Mouse (Mus musculus): ENCODE data around the gene Vwf. TPM values are rescaled to one million over a fixed set of nuclear protein-coding genes. Genes with fewer than 3 reads are reported as not detected.
A peak's percentile ranks its signal among the peaks of the same experiment; 100 is the strongest.

Vwf gene
- total RNA-seq, 1 experiment from 2014 or later: 5.7 TPM

GRCm38 (mm10) chr6:125539423-125539822, 7.2 kb upstream of the Vwf start:
- no peak for ATAC-seq (ENCODE audit: extremely low read depth, insufficient number of reproducible peaks, low FRiP score, poor library complexity, severe bottlenecking)

DNA sequence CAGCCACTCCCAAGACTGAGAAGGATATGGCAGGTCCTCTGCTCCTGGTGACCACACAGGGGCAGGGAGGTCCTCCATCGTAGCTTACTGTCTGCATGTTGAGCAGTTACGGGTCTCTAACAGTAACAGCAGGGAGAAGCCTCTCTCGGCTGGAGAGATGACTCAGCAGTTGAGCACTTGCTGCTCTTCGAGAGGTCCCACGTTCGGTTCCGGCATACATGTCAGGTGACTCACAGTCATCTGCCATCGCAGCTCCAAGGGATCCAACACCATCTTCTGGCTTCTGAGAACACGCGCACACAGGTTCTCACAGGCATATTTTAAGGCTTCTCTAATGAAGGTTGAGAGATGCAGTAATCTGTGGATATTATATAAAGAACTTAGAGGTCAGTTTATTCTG, 6.4 kb upstream of the Vwf start:
- ATAC-seq (ENCODE audit: extremely low read depth, insufficient number of reproducible peaks, low FRiP score, poor library complexity, severe bottlenecking): no peak

DNA sequence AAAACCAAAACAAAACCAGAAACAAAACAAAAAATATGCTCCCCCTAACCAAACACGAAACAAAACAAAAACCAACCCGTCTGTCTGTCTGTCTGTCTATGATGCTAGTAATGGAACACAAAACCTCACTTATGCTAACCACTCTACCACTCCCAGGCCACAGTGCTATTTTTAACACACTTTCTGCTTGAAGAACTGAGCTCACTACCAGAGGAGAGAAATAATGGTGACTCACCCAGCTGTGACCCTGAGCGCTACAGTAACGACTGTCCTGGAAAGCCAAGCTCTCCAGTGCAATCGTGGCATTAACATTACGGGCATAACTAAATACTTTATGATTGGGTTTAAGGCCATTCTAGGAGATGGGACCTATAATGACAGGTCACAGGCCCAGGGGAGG, 5.7 kb upstream of the Vwf start:
- ATAC-seq (ENCODE audit: extremely low read depth, insufficient number of reproducible peaks, low FRiP score, poor library complexity, severe bottlenecking): no peak

- ATAC-seq (ENCODE audit: extremely low read depth, insufficient number of reproducible peaks, low FRiP score, poor library complexity, severe bottlenecking): no peak
These were observed 5.3 kb upstream of the Vwf start for GRCm38 (mm10) chr6:125541296-125541695.

- ATAC-seq (ENCODE audit: extremely low read depth, insufficient number of reproducible peaks, low FRiP score, poor library complexity, severe bottlenecking): no peak
These were observed 1.8 kb downstream of the Vwf start for GRCm38 (mm10) chr6:125548406-125548805.

GRCm38 (mm10) chr6:125550172-125550571, 3.6 kb downstream of the Vwf start:
- no peak for ATAC-seq (ENCODE audit: extremely low read depth, insufficient number of reproducible peaks, low FRiP score, poor library complexity, severe bottlenecking)

DNA sequence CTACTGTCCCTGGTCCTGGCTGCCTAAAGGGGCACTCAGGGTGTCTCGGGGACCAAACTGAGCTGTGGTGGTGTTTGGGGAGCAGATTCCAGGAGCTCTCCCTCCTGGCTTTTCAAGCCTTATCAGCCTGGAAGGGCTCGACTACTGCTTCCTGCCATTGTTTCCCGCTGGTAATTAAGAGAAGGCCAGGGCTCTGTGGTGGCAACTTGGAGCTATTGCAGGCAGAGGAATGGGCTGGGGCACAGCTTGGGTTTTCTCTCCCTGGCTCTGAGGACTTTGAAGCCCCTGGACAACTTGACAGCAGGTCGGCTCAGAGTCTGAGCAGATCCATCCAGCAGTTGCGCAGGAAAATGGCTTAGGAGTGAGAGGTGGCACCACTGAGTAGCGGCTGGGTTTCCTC, 6.2 kb downstream of the Vwf start:
- no peak for ATAC-seq (ENCODE audit: extremely low read depth, insufficient number of reproducible peaks, low FRiP score, poor library complexity, severe bottlenecking)

DNA sequence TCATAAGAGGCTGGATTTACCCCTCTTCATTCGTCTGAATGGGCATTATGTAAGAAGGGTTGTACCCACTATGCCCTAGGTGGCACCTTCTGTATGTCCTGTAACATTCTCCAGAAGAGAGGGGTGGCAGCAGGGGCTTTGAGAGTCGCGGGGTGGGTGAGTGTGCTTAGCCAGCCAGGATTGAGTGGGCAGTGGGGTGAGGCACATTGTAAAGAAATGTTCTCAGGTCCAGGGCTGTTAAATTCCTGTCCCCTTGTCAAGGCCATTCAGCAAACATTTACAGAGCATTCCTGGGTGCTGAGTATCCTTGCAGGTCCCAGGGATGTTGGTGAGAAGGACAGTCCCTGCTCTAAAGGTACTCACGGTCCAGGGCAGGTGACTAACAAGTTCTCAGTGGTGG, 7.0 kb downstream of the Vwf start:
- ATAC-seq (ENCODE audit: extremely low read depth, insufficient number of reproducible peaks, low FRiP score, poor library complexity, severe bottlenecking): no peak

DNA sequence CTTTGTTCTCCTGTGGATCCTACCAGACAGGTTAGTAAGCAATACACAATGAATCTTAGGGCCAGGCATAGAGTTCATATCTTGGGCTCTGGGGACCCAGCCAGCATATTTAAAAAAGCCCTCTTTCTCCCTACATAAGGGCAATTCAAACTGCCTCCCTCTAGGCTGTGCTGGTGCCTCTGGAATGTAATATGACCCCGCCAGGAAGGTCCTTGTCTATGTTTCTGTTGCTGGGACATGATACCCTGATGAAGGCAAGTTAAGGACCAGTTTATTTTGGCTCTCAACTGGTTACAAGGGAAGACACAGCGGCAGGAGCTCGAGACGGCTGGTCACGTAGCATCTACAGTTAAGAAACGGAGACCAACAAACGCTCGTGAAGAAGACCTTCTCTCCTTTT, 12.3 kb downstream of the Vwf start:
- no peak for ATAC-seq (ENCODE audit: extremely low read depth, insufficient number of reproducible peaks, low FRiP score, poor library complexity, severe bottlenecking)

DNA sequence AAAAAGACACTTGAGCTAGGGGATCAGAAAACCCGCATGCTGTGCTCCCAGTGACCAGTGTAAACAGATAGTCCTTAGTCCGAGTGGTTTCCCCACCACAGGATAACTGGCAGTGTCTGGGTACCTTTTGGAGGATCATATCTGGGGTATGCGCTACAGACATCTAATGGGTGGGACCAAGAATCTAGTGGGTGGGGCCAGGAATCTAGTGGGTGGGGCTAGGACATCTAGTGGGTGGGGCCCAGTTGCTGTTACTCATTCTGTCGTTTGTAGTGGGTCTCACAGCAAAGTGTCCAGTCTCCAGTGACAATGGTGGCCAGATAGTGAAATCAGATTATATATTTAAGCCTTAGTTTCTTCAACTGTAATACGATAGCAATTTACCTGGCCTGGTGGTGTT, 14.5 kb downstream of the Vwf start:
- no peak for ATAC-seq (ENCODE audit: extremely low read depth, insufficient number of reproducible peaks, low FRiP score, poor library complexity, severe bottlenecking)

DNA sequence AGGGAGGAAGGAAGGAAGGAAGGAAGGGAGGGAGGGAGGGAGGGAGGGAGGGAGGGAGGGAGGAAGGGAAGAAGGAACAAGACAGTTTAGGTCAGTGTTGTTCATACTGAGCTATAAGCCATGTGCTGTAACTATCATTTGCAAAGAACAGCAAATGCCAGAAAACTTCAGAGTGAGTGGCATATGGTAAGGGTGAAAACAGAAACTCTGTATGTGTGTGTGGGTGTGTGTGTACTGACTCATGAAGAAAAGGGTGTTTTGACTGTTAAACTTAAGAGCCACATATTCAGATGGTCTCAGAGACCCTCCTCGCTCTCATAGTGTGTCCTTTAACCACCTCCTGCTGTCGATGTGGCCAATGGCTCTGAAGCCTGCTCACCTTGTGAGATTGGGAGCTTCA, 14.9 kb downstream of the Vwf start:
- no peak for ATAC-seq (ENCODE audit: extremely low read depth, insufficient number of reproducible peaks, low FRiP score, poor library complexity, severe bottlenecking)

- no peak for ATAC-seq (ENCODE audit: extremely low read depth, insufficient number of reproducible peaks, low FRiP score, poor library complexity, severe bottlenecking)
These were observed 18.3 kb downstream of the Vwf start for GRCm38 (mm10) chr6:125564812-125565281.

GRCm38 (mm10) chr6:125565326-125565725, 18.8 kb downstream of the Vwf start:
- no peak for ATAC-seq (ENCODE audit: extremely low read depth, insufficient number of reproducible peaks, low FRiP score, poor library complexity, severe bottlenecking)

GRCm38 (mm10) chr6:125566656-125567055, 20.1 kb downstream of the Vwf start:
- ATAC-seq (ENCODE audit: extremely low read depth, insufficient number of reproducible peaks, low FRiP score, poor library complexity, severe bottlenecking): no peak

DNA sequence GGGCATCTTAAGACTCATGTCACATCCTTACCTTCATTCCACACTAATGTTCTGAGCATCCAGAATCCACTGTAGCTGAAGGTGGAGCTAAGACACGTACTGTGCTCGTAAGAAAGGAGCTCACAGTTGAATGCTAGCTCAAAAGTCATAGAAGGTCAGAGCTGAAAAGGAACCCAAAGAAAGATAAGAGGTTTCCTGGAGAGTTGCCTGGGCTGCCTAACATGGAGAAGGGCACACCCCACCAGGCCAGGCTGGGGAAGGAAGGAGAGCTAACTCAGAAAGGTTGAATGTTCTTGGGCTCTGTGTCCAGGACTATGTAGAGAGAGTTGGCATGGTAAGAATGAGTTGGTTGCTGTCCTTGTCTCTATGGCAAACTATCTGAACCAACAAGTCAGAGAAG, 21.8 kb downstream of the Vwf start:
- ATAC-seq (ENCODE audit: extremely low read depth, insufficient number of reproducible peaks, low FRiP score, poor library complexity, severe bottlenecking): no peak

DNA sequence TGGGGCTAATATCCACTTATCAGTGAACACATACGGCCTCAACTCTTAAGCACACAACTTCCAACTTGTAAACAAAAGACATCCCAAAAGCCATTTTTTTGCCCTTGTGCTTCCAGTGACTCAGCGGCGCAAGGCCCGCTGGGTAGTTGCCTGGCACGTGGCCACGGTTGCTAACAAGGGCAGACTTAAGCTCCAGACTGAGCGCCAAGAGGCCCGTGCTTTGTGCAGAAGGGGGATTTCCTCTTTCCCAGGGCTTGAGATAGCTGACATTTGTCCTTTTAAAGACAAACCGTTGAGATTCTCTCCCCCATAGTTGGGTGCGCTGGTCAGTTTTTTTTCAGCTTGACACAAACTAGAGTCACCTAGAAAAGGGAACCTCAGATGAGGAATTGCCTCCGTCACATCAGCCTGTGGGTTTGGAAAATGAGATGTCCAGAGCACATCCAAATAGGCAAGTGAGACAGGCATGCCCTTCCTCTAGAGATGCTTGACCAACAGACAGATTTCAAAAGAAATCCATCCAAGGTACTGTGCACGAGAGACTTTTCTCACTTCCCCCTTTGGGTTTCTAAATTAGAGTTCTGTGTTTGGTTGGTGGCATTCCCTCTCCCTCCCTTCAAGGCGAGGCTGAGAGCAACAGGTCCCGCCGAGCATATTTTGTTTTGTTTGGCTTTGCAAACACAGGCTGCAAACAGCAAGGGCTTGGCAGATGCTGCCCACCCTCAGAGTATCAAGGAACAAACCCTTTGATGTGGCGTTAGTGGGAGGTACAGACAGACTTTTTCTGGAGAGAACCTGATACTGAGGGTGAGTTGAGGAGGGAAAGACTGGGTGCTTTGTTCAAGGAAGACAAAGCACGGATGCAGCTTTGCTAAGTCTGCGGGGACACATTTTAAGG, 26.0 kb downstream of the Vwf start:
- peak; percentile 63 for ATAC-seq (ENCODE audit: extremely low read depth, insufficient number of reproducible peaks, low FRiP score, poor library complexity, severe bottlenecking)

DNA sequence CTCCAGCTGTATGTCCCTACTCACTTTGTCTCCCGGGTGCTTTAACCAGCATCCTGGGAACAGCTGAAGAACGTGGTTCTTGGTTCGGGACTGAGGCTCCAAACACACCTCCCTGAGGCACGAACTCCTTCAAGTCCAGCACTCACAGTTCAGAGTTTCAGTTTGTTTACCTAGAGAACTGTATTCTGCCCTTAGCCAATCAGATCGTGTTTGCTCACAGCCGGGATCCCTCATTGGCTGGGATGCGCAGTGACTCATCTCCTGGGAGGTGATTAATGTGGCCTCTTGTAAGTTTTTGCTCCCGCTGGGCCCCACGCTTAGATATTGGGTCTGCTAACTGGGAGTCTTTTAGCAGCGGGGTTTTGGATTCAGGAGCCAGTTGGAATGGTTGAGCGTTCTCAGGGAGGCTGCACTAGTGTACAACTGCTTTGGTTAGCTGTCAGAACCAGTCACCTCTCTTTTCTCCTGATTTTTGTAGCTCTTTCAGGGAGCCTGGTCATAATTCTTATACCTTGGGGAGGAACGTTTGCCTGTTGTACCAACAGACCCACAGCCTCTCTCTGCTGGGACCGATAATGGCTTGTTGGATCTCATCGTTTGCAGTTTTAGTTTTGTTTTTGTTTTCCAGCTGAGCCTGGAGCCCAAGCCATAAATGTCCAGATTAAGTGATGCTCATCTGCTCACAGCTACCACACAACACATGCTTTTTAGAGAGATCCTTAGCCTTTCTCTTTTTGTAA, 26.8 kb downstream of the Vwf start:
- ATAC-seq (ENCODE audit: extremely low read depth, insufficient number of reproducible peaks, low FRiP score, poor library complexity, severe bottlenecking): peak; percentile 91

- ATAC-seq (ENCODE audit: extremely low read depth, insufficient number of reproducible peaks, low FRiP score, poor library complexity, severe bottlenecking): no peak
These were observed 28.5 kb downstream of the Vwf start for GRCm38 (mm10) chr6:125575080-125575479.

DNA sequence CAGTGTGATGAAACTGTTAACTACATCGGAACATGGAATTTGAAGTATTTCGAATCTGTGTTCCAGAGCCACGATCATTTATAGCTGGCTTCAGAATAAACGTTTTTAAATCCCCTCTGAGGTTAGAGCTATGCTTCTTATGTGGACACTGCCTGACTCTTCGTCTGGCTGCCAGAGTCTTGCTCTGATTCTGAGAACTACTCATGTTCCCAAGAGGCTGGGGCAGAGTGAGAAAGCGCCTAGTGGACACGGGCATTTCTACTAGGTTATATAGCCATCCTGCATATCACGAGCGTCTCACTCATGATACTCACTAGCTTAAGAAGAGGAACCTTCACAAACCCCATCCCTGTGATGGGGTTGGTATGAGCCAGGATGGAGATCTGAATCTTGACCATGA, 30.7 kb downstream of the Vwf start:
- no peak for ATAC-seq (ENCODE audit: extremely low read depth, insufficient number of reproducible peaks, low FRiP score, poor library complexity, severe bottlenecking)

All from neutrophil, adult 5-6 weeks (primary cell).